Mouse (Mus musculus) embryonic facial prominence, embryonic 14.5 days (tissue): ENCODE measurements at regions not wholly inside any gene's neighbourhood (a gene's known extent, or its start where the extent isn't known, plus 50 kb on each side); places are given as distances from the start of the nearest gene placed in this dataset.
A peak's percentile ranks its signal among the peaks of the same experiment; 100 is the strongest.

Experiments used
- ATAC-seq: fragments of 200-750 bp; cut with Nextera tagmentation; 2 replicates; pipeline ENCODE4 v1.8.0; 2017; ENCODE audit warnings: low read depth, moderate number of reproducible peaks, moderate TSS enrichment
- DNase-seq: peaks from one replicate; pipeline ENCODE4 v3.0.0-alpha.2; 2015; ENCODE audit warnings: low spot score
- H3K27ac ChIP-seq: fragments of 300-500 bp; sonication (generic); replicated peaks from 2 replicates; pipeline ENCODE4 v1.5.1; 2014; ENCODE audit warnings: low read depth, mild to moderate bottlenecking, low read length, moderate library complexity
- H3K27me3 ChIP-seq: fragments of 300-500 bp; sonication (generic); replicated peaks from 2 replicates; pipeline ENCODE4 v1.6.1; 2014; ENCODE audit warnings: low read length; ENCODE audit not compliant: control insufficient read depth, insufficient read depth
- H3K36me3 ChIP-seq: fragments of 300-500 bp; sonication (generic); 2 replicates; pipeline ENCODE4 v1.6.1; 2014; ENCODE audit warnings: low read length, mixed read lengths; ENCODE audit not compliant: control insufficient read depth, insufficient read depth
- H3K4me1 ChIP-seq: fragments of 300-500 bp; sonication (generic); 2 replicates; pipeline ENCODE4 v1.6.1; 2014; ENCODE audit warnings: antibody characterized with exemption, low read length; ENCODE audit not compliant: control insufficient read depth, insufficient read depth
- H3K4me2 ChIP-seq: fragments of 300-500 bp; sonication (generic); 2 replicates; pipeline ENCODE4 v1.6.1; 2014; ENCODE audit warnings: low read depth, mild to moderate bottlenecking, low read length, moderate library complexity, mixed read lengths
- H3K4me3 ChIP-seq: fragments of 300-500 bp; sonication (generic); 2 replicates; pipeline ENCODE4 v1.5.1; 2014; ENCODE audit warnings: low read depth, mild to moderate bottlenecking, low read length
- H3K9ac ChIP-seq: fragments of 300-500 bp; sonication (generic); 2 replicates; pipeline ENCODE4 v1.6.1; 2014; ENCODE audit warnings: low read depth, mild to moderate bottlenecking, low read length, moderate library complexity, mixed read lengths
- H3K9me3 ChIP-seq: fragments of 300-500 bp; sonication (generic); 2 replicates; pipeline ENCODE4 v1.6.1; 2016; ENCODE audit warnings: low read length; ENCODE audit not compliant: control insufficient read depth
- WGBS: fragments of 180-500 bp; shearing (Covaris S2); extraction: QIAGEN DNeasy Blood & Tissue Kit; methylation state at CpG from one replicate; pipeline ENCODE4 v1.1.7; 2014; 5-methylcytosine and 5-hydroxymethylcytosine counted together

GRCm38 (mm10) chr9:73242521-73243308 lies 129.5 kb downstream of the Rsl24d1 start:
- no peak; the same call in 1 of the 2 replicates for ATAC-seq
- Histone ChIP-seq H3K27ac (no peak overlapping the region), H3K9ac (no peak overlapping the region), H3K36me3 (no peaks in the 10 kb centered on the region), H3K4me3 (no peak overlapping the region), H3K27me3 (no peaks in the 10 kb centered on the region), H3K4me1 (no peaks in the 10 kb centered on the region), H3K9me3 (no peaks in the 10 kb centered on the region), H3K4me2 (no peak overlapping the region)
- DNase-seq, result peak; percentile 17
- 53% methylated on average over 4 of the region's 4 CpGs for whole genome bisulfite sequencing

GRCm38 (mm10) chr9:73244177-73244576 lies 131.0 kb downstream of the Rsl24d1 start:
- no peaks in the 10 kb centered on the region for H3K9me3 ChIP-seq
- H3K9ac ChIP-seq, result no peak overlapping the region
- no peak for ATAC-seq
- H3K4me3 ChIP-seq, result no peak overlapping the region
- H3K36me3 ChIP-seq, result no peaks in the 10 kb centered on the region
- DNase-seq, result no peak
- no peaks in the 10 kb centered on the region for H3K27me3 ChIP-seq
- no peaks in the 10 kb centered on the region for H3K4me1 ChIP-seq
- H3K27ac ChIP-seq, result no peak overlapping the region
- H3K4me2 ChIP-seq, result no peak overlapping the region
- WGBS, result 83% methylated on average over 2 of the region's 3 CpGs

GRCm38 (mm10) chr9:73245524-73245923 lies 132.3 kb downstream of the Rsl24d1 start:
- Histone ChIP-seq H3K9ac (no peak overlapping the region), H3K27me3 (no peaks in the 10 kb centered on the region), H3K4me2 (no peak overlapping the region), H3K36me3 (no peaks in the 10 kb centered on the region), H3K4me3 (no peak overlapping the region), H3K27ac (no peak overlapping the region), H3K9me3 (no peaks in the 10 kb centered on the region), H3K4me1 (no peaks in the 10 kb centered on the region)
- DNase-seq (peak; percentile 31), ATAC-seq (no peak)
- 71% methylated on average over 7 of the region's 7 CpGs for WGBS

- Histone ChIP-seq H3K4me1 (no peaks in the 10 kb centered on the region), H3K4me2 (no peak overlapping the region), H3K36me3 (no peaks in the 10 kb centered on the region), H3K27ac (no peak overlapping the region), H3K4me3 (no peak overlapping the region), H3K9ac (no peak overlapping the region), H3K9me3 (no peaks in the 10 kb centered on the region), H3K27me3 (no peaks in the 10 kb centered on the region)
- 63% methylated on average over 9 of the region's 9 CpGs for WGBS
- ATAC-seq, result peak; percentile 37; the same call in 1 of the 2 replicates
- no peak for DNase-seq
Observed at GRCm38 (mm10) chr9:73258171-73258570, 144.9 kb downstream of the Rsl24d1 start.

GRCm38 (mm10) chr9:73258640-73259039 lies 145.4 kb downstream of the Rsl24d1 start:
- Histone ChIP-seq H3K4me3 (no peak overlapping the region), H3K4me2 (no peak overlapping the region), H3K9ac (no peak overlapping the region), H3K4me1 (no peaks in the 10 kb centered on the region), H3K27ac (no peak overlapping the region), H3K27me3 (no peaks in the 10 kb centered on the region), H3K36me3 (no peaks in the 10 kb centered on the region), H3K9me3 (no peaks in the 10 kb centered on the region)
- DNase-seq (no peak), ATAC-seq (0 out of 2 replicates have a peak, but pooled peaks have one; percentile 26)
- whole genome bisulfite sequencing, result 78% methylated on average over 8 of the region's 8 CpGs

GRCm38 (mm10) chr9:73262711-73263110 lies 149.5 kb downstream of the Rsl24d1 start:
- H3K27me3 ChIP-seq, result no peaks in the 10 kb centered on the region
- no peaks in the 10 kb centered on the region for H3K36me3 ChIP-seq
- no peak overlapping the region for H3K4me3 ChIP-seq
- H3K27ac ChIP-seq, result no peak overlapping the region
- DNase-seq, result peak; percentile 59
- no peak overlapping the region for H3K9ac ChIP-seq
- H3K9me3 ChIP-seq, result no peaks in the 10 kb centered on the region
- 41% methylated on average over 5 of the region's 5 CpGs for WGBS
- peak; percentile 63 for ATAC-seq
- no peak overlapping the region for H3K4me2 ChIP-seq
- no peaks in the 10 kb centered on the region for H3K4me1 ChIP-seq

- DNase-seq (peak; percentile 68), ATAC-seq (peak; percentile 90; the same call in 1 of the 2 replicates)
- Histone ChIP-seq H3K27ac (no peak overlapping the region), H3K36me3 (no peaks in the 10 kb centered on the region), H3K9me3 (no peaks in the 10 kb centered on the region), H3K27me3 (no peaks in the 10 kb centered on the region), H3K4me2 (no peak overlapping the region), H3K4me3 (no peak overlapping the region), H3K4me1 (no peaks in the 10 kb centered on the region), H3K9ac (no peak overlapping the region)
- WGBS, result 69% methylated on average over 5 of the region's 5 CpGs
Observed at GRCm38 (mm10) chr9:73270249-73270648, 157.0 kb downstream of the Rsl24d1 start.

GRCm38 (mm10) chr9:73272614-73273013 lies 159.4 kb downstream of the Rsl24d1 start:
- WGBS, result 72% methylated on average over 2 of the region's 2 CpGs
- DNase-seq (no peak), ATAC-seq (no peak)
- Histone ChIP-seq H3K4me3 (no peak overlapping the region), H3K9ac (no peak overlapping the region), H3K36me3 (no peaks in the 10 kb centered on the region), H3K27me3 (no peaks in the 10 kb centered on the region), H3K9me3 (no peaks in the 10 kb centered on the region), H3K4me2 (no peak overlapping the region), H3K27ac (no peak overlapping the region), H3K4me1 (no peaks in the 10 kb centered on the region)

GRCm38 (mm10) chr9:73273681-73274080 lies 160.5 kb downstream of the Rsl24d1 start:
- no peaks in the 10 kb centered on the region for H3K4me1 ChIP-seq
- no peaks in the 10 kb centered on the region for H3K27me3 ChIP-seq
- ATAC-seq (no peak), DNase-seq (no peak)
- H3K36me3 ChIP-seq, result no peaks in the 10 kb centered on the region
- no peak overlapping the region for H3K4me2 ChIP-seq
- H3K4me3 ChIP-seq, result no peak overlapping the region
- no peak overlapping the region for H3K9ac ChIP-seq
- H3K27ac ChIP-seq, result no peak overlapping the region
- WGBS, result 84% methylated on average over 4 of the region's 4 CpGs
- no peaks in the 10 kb centered on the region for H3K9me3 ChIP-seq
